Mouse (Mus musculus): ENCODE data around the gene Dlgap1.

The Dlgap1 gene

GRCm38 (mm10) chr17:70728719-70729281 lies 759.9 kb downstream of the Dlgap1 start:
- DNase-seq (ENCODE audit: low spot score in 2 of 2) = peak; percentile 90 to 93

- no peak for DNase-seq (ENCODE audit: low spot score in 2 of 2)
These were observed 765.9 kb downstream of the Dlgap1 start for GRCm38 (mm10) chr17:70734728-70735127.

GRCm38 (mm10) chr17:70735396-70735795 lies 766.5 kb downstream of the Dlgap1 start:
- DNase-seq (ENCODE audit: low spot score in 2 of 2) = no peak

- DNase-seq (ENCODE audit: low spot score in 2 of 2) = peak; percentile 37 to 64
These were observed 768.6 kb downstream of the Dlgap1 start for GRCm38 (mm10) chr17:70737424-70737823.

- peak; percentile 65 to 77 for DNase-seq (ENCODE audit: low spot score in 2 of 2)
These were observed 769.4 kb downstream of the Dlgap1 start for GRCm38 (mm10) chr17:70738168-70738854.

GRCm38 (mm10) chr17:70739346-70739745 lies 770.5 kb downstream of the Dlgap1 start:
- no peak for DNase-seq (ENCODE audit: low spot score in 2 of 2)

- DNase-seq (ENCODE audit: low spot score in 2 of 2) = no peak
These were observed 772.8 kb downstream of the Dlgap1 start for GRCm38 (mm10) chr17:70741696-70742095.

- DNase-seq (ENCODE audit: low spot score in 2 of 2) = no peak
These were observed 775.8 kb downstream of the Dlgap1 start for GRCm38 (mm10) chr17:70744570-70745153.

GRCm38 (mm10) chr17:70745385-70745784 lies 776.5 kb downstream of the Dlgap1 start:
- no peak for DNase-seq (ENCODE audit: low spot score in 2 of 2)

- peak in 1 of 2 experiments; percentile 78 for DNase-seq (ENCODE audit: low spot score in 2 of 2)
These were observed 777.7 kb downstream of the Dlgap1 start for GRCm38 (mm10) chr17:70746379-70747079.

- DNase-seq (ENCODE audit: low spot score in 2 of 2) = peak in 1 of 2 experiments; percentile 54
These were observed 779.0 kb downstream of the Dlgap1 start for GRCm38 (mm10) chr17:70747731-70748475.

GRCm38 (mm10) chr17:70748476-70748830 lies 779.6 kb downstream of the Dlgap1 start:
- DNase-seq (ENCODE audit: low spot score in 2 of 2) = no peak

- DNase-seq (ENCODE audit: low spot score in 2 of 2) = no peak
These were observed 780.2 kb downstream of the Dlgap1 start for GRCm38 (mm10) chr17:70748964-70749650.

- no peak for DNase-seq (ENCODE audit: low spot score in 2 of 2)
These were observed 781.6 kb downstream of the Dlgap1 start for GRCm38 (mm10) chr17:70750236-70751160.

- no peak for DNase-seq (ENCODE audit: low spot score in 2 of 2)
These were observed 782.3 kb downstream of the Dlgap1 start for GRCm38 (mm10) chr17:70751161-70751651.

- DNase-seq (ENCODE audit: low spot score in 2 of 2) = no peak
These were observed 782.8 kb downstream of the Dlgap1 start for GRCm38 (mm10) chr17:70751676-70752075.

- DNase-seq (ENCODE audit: low spot score in 2 of 2) = no peak
These were observed 784.7 kb downstream of the Dlgap1 start for GRCm38 (mm10) chr17:70753444-70754032.

GRCm38 (mm10) chr17:70754041-70754440 lies 785.2 kb downstream of the Dlgap1 start:
- no peak for DNase-seq (ENCODE audit: low spot score in 2 of 2)

- no peak for DNase-seq (ENCODE audit: low spot score in 2 of 2)
These were observed 785.8 kb downstream of the Dlgap1 start for GRCm38 (mm10) chr17:70754638-70755037.

Data from urinary bladder, adult 18-20 months (tissue).